Mouse (Mus musculus): Measurements from ENCODE around the gene Sf3b5. TPM values are rescaled to one million over a fixed set of nuclear protein-coding genes. Genes with fewer than 3 reads are reported as not detected.

Sf3b5 gene
- polyA plus RNA-seq, 1 experiment from 2014 or later = 41.5 TPM

DNA sequence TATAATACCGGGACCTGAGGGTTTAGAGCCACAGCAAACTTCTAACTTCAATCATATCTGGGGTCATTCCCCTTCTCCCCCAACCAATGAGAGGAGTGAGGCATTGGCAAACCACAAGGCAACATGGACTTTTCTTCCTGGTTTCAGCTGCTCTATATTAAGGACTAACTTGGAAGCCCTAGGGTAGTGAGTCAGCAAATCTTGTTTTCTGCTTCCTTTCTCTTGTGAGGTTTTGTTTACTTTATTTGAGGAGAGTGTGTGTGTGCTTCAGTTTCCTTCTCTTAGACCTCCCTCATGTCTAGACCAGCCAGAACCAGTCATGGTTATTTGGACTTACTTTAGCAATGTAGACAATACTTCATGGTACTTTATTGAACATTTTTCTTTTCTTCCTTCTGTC, 23.1 kb downstream of the Sf3b5 start:
- 90% methylated on average over 1 of the region's 1 CpGs for WGBS
- no peaks in the 10 kb centered on the region for H3K4me1 ChIP-seq (ENCODE audit: control insufficient read depth, insufficient read depth, low read length)

DNA sequence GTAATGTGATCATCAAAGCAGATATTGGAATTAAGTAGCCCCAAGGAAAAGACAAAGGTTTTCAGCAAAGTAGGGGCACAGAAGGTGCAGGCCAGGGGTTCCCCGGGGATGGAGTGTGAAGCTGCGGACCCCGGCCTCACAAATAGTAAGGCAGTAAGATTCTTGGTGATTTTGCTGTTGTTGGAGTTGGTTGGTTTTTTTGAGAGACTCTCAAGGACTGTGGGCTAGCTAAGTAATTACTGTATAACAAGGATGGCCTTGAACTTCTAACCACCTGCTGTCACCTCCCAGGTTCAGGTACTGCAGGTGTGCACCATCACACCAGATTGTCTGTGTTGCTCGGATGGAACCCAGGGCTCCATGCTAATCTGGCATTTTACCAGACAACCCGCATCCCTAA, 24.3 kb downstream of the Sf3b5 start:
- no peak for DNase-seq (ENCODE audit: low spot score)
- Histone ChIP-seq H3K9ac (replicated peaks; ENCODE audit: low read length) (no peak overlapping the region), H3K4me3 (ENCODE audit: low read depth, low read length) (no peak overlapping the region), H3K36me3 (replicated peaks; ENCODE audit: control insufficient read depth, insufficient read depth, low read depth, low read length) (no peaks in the 10 kb centered on the region), H3K4me1 (ENCODE audit: control insufficient read depth, insufficient read depth, low read length) (no peaks in the 10 kb centered on the region), H3K4me2 (ENCODE audit: low read depth, low read length) (no peak overlapping the region), H3K9me3 (replicated peaks; ENCODE audit: control insufficient read depth, low read length) (no peaks in the 10 kb centered on the region), H3K27me3 (ENCODE audit: control insufficient read depth, insufficient read depth, low read length) (no peaks in the 10 kb centered on the region), H3K27ac (replicated peaks; ENCODE audit: low read depth, low read length) (no peak overlapping the region)
- WGBS = 88% methylated on average over 5 of the region's 5 CpGs
- no peak for ATAC-seq (replicated peaks; ENCODE audit: insufficient number of reproducible peaks, low FRiP score, low TSS enrichment, low read depth)

More for the DNA sequence above, 23.1 kb downstream of the Sf3b5 start:
- Histone ChIP-seq H3K9ac (replicated peaks; ENCODE audit: low read length) (no peak overlapping the region), H3K4me3 (ENCODE audit: low read depth, low read length) (no peak overlapping the region), H3K27ac (replicated peaks; ENCODE audit: low read depth, low read length) (no peak overlapping the region), H3K36me3 (replicated peaks; ENCODE audit: control insufficient read depth, insufficient read depth, low read depth, low read length) (no peaks in the 10 kb centered on the region), H3K4me2 (ENCODE audit: low read depth, low read length) (no peak overlapping the region), H3K27me3 (ENCODE audit: control insufficient read depth, insufficient read depth, low read length) (no peaks in the 10 kb centered on the region), H3K9me3 (replicated peaks; ENCODE audit: control insufficient read depth, low read length) (no peaks in the 10 kb centered on the region)
- no peak for ATAC-seq (replicated peaks; ENCODE audit: insufficient number of reproducible peaks, low FRiP score, low TSS enrichment, low read depth)
- DNase-seq (ENCODE audit: low spot score) = no peak

DNA sequence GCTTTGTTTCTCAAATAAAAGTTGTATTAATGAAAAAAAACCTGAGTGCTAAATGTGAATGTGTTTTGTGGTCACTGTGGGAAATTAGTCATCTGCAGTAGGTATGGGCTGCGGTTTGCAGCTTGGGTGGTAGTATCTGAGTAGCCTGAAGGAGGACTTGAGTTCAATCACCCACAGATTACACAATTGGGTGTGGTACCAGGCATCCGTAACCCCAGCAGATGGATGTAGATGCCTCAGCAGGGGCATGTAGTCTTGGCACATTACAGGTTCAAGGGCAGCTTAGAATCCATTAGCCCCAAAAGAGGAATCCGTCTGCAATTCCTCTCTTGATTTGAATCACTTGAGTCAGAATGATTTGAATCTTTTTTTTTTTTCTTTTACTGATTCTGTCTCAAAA, 30.1 kb downstream of the Sf3b5 start:
- H3K4me1 ChIP-seq (ENCODE audit: control insufficient read depth, insufficient read depth, low read length) = no peaks in the 10 kb centered on the region
- no peak overlapping the region for H3K27ac ChIP-seq (replicated peaks; ENCODE audit: low read depth, low read length)
- no peaks in the 10 kb centered on the region for H3K27me3 ChIP-seq (ENCODE audit: control insufficient read depth, insufficient read depth, low read length)
- no peak overlapping the region for H3K9ac ChIP-seq (replicated peaks; ENCODE audit: low read length)
- H3K36me3 ChIP-seq (replicated peaks; ENCODE audit: control insufficient read depth, insufficient read depth, low read depth, low read length) = no peaks in the 10 kb centered on the region
- DNase-seq (ENCODE audit: low spot score) (no peak), ATAC-seq (replicated peaks; ENCODE audit: insufficient number of reproducible peaks, low FRiP score, low TSS enrichment, low read depth) (no peak)
- H3K4me3 ChIP-seq (ENCODE audit: low read depth, low read length) = no peak overlapping the region
- H3K9me3 ChIP-seq (replicated peaks; ENCODE audit: control insufficient read depth, low read length) = no peaks in the 10 kb centered on the region
- 90% methylated on average over 3 of the region's 3 CpGs for WGBS
- H3K4me2 ChIP-seq (ENCODE audit: low read depth, low read length) = no peak overlapping the region

DNA sequence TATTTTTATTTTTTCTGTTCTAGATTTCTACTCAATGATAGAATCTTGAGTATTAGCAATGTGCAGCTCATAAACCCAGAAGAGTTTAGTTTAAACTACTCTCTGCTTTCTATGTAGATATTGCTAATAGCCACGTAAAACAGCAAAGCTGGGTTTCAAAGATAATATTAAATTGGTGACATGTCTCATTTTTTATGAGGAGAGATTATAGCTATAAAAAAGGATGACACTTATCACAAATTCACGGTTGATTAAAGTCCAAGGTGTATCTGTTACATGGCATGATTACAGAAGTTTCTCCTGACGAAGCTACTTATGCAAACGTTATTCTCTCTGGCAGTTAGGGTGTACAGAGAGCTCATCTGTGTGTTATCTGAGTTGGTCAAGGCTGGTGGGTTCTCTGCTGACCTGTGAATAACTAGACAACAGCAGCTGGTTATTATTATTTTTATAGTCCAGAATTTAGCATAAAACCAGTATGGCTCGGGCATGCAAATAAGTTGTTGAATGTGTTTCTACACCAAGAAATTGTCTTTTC, 34.6 kb downstream of the Sf3b5 start:
- no peak overlapping the region for H3K27ac ChIP-seq (replicated peaks; ENCODE audit: low read depth, low read length)
- H3K4me2 ChIP-seq (ENCODE audit: low read depth, low read length) = no peak overlapping the region
- H3K4me1 ChIP-seq (ENCODE audit: control insufficient read depth, insufficient read depth, low read length) = no peaks in the 10 kb centered on the region
- no peak overlapping the region for H3K9ac ChIP-seq (replicated peaks; ENCODE audit: low read length)
- ATAC-seq (replicated peaks; ENCODE audit: insufficient number of reproducible peaks, low FRiP score, low TSS enrichment, low read depth) = no peak
- H3K4me3 ChIP-seq (ENCODE audit: low read depth, low read length) = no peak overlapping the region
- 82% methylated on average over 5 of the region's 5 CpGs for WGBS
- H3K36me3 ChIP-seq (replicated peaks; ENCODE audit: control insufficient read depth, insufficient read depth, low read depth, low read length) = no peaks in the 10 kb centered on the region
- no peaks in the 10 kb centered on the region for H3K9me3 ChIP-seq (replicated peaks; ENCODE audit: control insufficient read depth, low read length)
- no peak for DNase-seq (ENCODE audit: low spot score)
- H3K27me3 ChIP-seq (ENCODE audit: control insufficient read depth, insufficient read depth, low read length) = no peaks in the 10 kb centered on the region

DNA sequence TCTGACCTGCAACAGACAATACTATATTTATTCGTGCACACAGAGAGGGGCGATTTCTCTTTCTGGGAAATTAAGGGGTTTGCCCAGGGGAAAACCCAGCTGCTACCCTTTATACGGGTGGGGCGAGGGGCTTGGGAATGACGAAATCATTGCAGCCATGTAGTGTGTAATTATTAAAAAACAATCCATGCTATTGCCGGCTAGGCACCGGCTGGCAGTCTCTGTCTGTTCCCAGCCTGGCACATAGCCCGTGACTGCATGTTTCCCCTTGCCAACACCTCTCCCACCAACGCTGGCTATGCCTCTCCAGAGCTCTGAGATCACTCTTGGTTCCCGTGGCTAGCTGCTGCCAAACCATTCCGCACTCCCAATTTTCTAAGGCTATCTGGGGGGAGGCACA, 39.5 kb downstream of the Sf3b5 start:
- no peak overlapping the region for H3K4me3 ChIP-seq (ENCODE audit: low read depth, low read length)
- no peaks in the 10 kb centered on the region for H3K27me3 ChIP-seq (ENCODE audit: control insufficient read depth, insufficient read depth, low read length)
- WGBS = 92% methylated on average over 11 of the region's 11 CpGs
- DNase-seq (ENCODE audit: low spot score) = no peak
- no peak overlapping the region for H3K9ac ChIP-seq (replicated peaks; ENCODE audit: low read length)
- no peak overlapping the region for H3K27ac ChIP-seq (replicated peaks; ENCODE audit: low read depth, low read length)
- no peaks in the 10 kb centered on the region for H3K9me3 ChIP-seq (replicated peaks; ENCODE audit: control insufficient read depth, low read length)
- no peaks in the 10 kb centered on the region for H3K36me3 ChIP-seq (replicated peaks; ENCODE audit: control insufficient read depth, insufficient read depth, low read depth, low read length)
- H3K4me2 ChIP-seq (ENCODE audit: low read depth, low read length) = no peak overlapping the region
- H3K4me1 ChIP-seq (ENCODE audit: control insufficient read depth, insufficient read depth, low read length) = no peaks in the 10 kb centered on the region
- ATAC-seq (replicated peaks; ENCODE audit: insufficient number of reproducible peaks, low FRiP score, low TSS enrichment, low read depth) = no peak

DNA sequence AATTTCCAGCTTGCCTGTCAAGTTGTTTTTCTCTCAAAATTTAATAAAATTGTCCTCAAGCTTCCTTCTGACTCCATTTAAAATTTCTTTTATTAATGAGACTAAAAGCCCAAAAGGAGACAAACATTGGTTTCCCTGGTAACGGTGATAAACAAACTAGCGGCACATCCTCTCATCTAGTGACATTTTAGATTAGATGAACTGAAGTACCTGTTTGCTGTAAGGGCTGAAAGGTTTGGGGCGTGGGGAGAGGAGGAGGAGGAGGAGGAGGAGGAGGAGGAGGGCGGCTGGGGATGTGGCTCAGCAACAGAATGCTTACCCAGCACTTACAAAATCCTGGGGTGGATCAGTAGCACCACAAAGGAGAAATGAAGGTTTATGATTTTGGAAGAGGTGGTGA, 42.7 kb downstream of the Sf3b5 start:
- Histone ChIP-seq H3K9ac (replicated peaks; ENCODE audit: low read length) (no peak overlapping the region), H3K36me3 (replicated peaks; ENCODE audit: control insufficient read depth, insufficient read depth, low read depth, low read length) (no peaks in the 10 kb centered on the region), H3K9me3 (replicated peaks; ENCODE audit: control insufficient read depth, low read length) (no peaks in the 10 kb centered on the region), H3K4me2 (ENCODE audit: low read depth, low read length) (no peak overlapping the region), H3K27ac (replicated peaks; ENCODE audit: low read depth, low read length) (no peak overlapping the region), H3K27me3 (ENCODE audit: control insufficient read depth, insufficient read depth, low read length) (no peaks in the 10 kb centered on the region), H3K4me3 (ENCODE audit: low read depth, low read length) (no peak overlapping the region), H3K4me1 (ENCODE audit: control insufficient read depth, insufficient read depth, low read length) (no peaks in the 10 kb centered on the region)
- ATAC-seq (replicated peaks; ENCODE audit: insufficient number of reproducible peaks, low FRiP score, low TSS enrichment, low read depth) = no peak
- no peak for DNase-seq (ENCODE audit: low spot score)
- 44% methylated on average over 4 of the region's 4 CpGs for WGBS

DNA sequence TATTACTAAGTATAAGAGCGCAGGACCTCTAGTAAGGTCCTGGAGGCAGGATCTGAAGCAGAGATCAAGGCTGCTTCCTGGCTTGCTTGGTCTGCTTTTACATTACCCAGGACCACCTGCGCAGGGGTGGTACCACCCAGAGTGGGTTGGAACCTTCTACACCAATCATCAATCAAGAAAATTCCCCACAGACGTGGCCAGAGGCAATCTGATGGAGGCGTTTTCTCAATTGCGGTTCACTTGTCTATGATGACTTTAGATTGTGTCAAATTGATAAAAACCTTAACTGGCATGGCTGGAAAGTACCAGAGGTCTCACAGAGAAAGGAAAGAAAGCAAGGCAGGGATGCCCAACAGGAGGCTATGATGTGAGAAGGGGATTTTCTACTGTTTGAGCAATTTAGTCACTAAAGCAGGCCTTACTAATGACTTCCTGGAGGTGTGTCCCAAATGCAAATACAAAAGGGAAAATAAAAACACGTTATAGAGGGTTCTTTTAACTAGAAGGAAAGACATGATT, 51.8 kb downstream of the Sf3b5 start:
- 87% methylated on average over 6 of the region's 6 CpGs for WGBS
- H3K9me3 ChIP-seq (replicated peaks; ENCODE audit: control insufficient read depth, low read length) = no peaks in the 10 kb centered on the region
- DNase-seq (ENCODE audit: low spot score) (no peak), ATAC-seq (replicated peaks; ENCODE audit: insufficient number of reproducible peaks, low FRiP score, low TSS enrichment, low read depth) (no peak)
- no peak overlapping the region for H3K27ac ChIP-seq (replicated peaks; ENCODE audit: low read depth, low read length)
- H3K27me3 ChIP-seq (ENCODE audit: control insufficient read depth, insufficient read depth, low read length) = peaks cover 21% of the 10 kb centered on the region
- H3K4me1 ChIP-seq (ENCODE audit: control insufficient read depth, insufficient read depth, low read length) = peaks cover 6% of the 10 kb centered on the region; the same call in 1 of the 2 replicates
- H3K36me3 ChIP-seq (replicated peaks; ENCODE audit: control insufficient read depth, insufficient read depth, low read depth, low read length) = no peaks in the 10 kb centered on the region
- no peak overlapping the region for H3K9ac ChIP-seq (replicated peaks; ENCODE audit: low read length)
- H3K4me2 ChIP-seq (ENCODE audit: low read depth, low read length) = no peak overlapping the region
- no peak overlapping the region for H3K4me3 ChIP-seq (ENCODE audit: low read depth, low read length)
